Mouse (Mus musculus): Measurements from ENCODE around the gene Tm2d3. TPM values are rescaled to one million over a fixed set of nuclear protein-coding genes. Genes with fewer than 3 reads are reported as not detected.

Tm2d3 gene
- polyA plus RNA-seq (2015; fragmentation: Nextera tagmentation; extraction: Ambion mirVana), result 80.8 and 81.4 TPM in 2 replicates

GRCm38 (mm10) chr7:65690869-65691268 lies at the start of gene Tm2d3:
TSS of gene Tm2d3 (plus strand) at chr7:65691169.
- Histone ChIP-seq H3K9me3 (no peaks in the 10 kb centered on the region), H3K27ac (no peak within 1 kb of the TSS), H3K36me3 (replicated peaks) (peaks cover 7% of the 10 kb centered on the region; the same call in 1 of the 2 replicates), H3K9ac (no peak within 1 kb of the TSS), H3K4me2 (no peak within 1 kb of the TSS), H3K27me3 (replicated peaks) (no peaks in the 10 kb centered on the region), H3K4me1 (peaks cover 19% of the 10 kb centered on the region), H3K4me3 (no peak within 1 kb of the TSS)
- 92% methylated on average over 7 of the region's 7 CpGs for WGBS
- no peak for ATAC-seq (replicated peaks)

- Histone ChIP-seq H3K36me3 (replicated peaks) (no peaks in the 10 kb centered on the region), H3K4me3 (no peak overlapping the region), H3K4me2 (no peak overlapping the region), H3K27me3 (replicated peaks) (no peaks in the 10 kb centered on the region), H3K4me1 (peaks cover 11% of the 10 kb centered on the region; the same call in 1 of the 2 replicates), H3K9me3 (no peaks in the 10 kb centered on the region), H3K9ac (no peak overlapping the region), H3K27ac (no peak overlapping the region)
- WGBS, result 70% methylated on average over 6 of the region's 6 CpGs
- ATAC-seq (replicated peaks), result no peak
Measured at GRCm38 (mm10) chr7:65642371-65643304, 48.3 kb upstream of the Tm2d3 start.

GRCm38 (mm10) chr7:65643861-65644421 lies 47.0 kb upstream of the Tm2d3 start:
- 26% methylated on average over 6 of the region's 6 CpGs for WGBS
- peak overlapping the region; percentile 86 for H3K27ac ChIP-seq
- peak overlapping the region; percentile 72 for H3K4me2 ChIP-seq
- peaks cover 4% of the 10 kb centered on the region; the same call in 1 of the 2 replicates for H3K36me3 ChIP-seq (replicated peaks)
- no peaks in the 10 kb centered on the region for H3K27me3 ChIP-seq (replicated peaks)
- H3K4me1 ChIP-seq, result peaks cover 11% of the 10 kb centered on the region; the same call in 1 of the 2 replicates
- ATAC-seq (replicated peaks), result peak; percentile 10
- peak overlapping the region; percentile 34; the same call in 1 of the 2 replicates for H3K9ac ChIP-seq
- peak overlapping the region; percentile 60 for H3K4me3 ChIP-seq
- no peaks in the 10 kb centered on the region for H3K9me3 ChIP-seq

- H3K36me3 ChIP-seq (replicated peaks), result peaks cover 4% of the 10 kb centered on the region
- H3K4me1 ChIP-seq, result peaks cover 11% of the 10 kb centered on the region; the same call in 1 of the 2 replicates
- peak; percentile 97 for ATAC-seq (replicated peaks)
- peak within 1 kb of the TSS; percentile 76 for H3K9ac ChIP-seq
- H3K4me3 ChIP-seq, result peak within 1 kb of the TSS; percentile 60
- H3K27ac ChIP-seq, result peak within 1 kb of the TSS; percentile 86
- no peaks in the 10 kb centered on the region for H3K27me3 ChIP-seq (replicated peaks)
- WGBS, result under 1% methylated on average over 59 of the region's 64 CpGs
- no peaks in the 10 kb centered on the region for H3K9me3 ChIP-seq
- peak within 1 kb of the TSS; percentile 72 for H3K4me2 ChIP-seq
Measured at GRCm38 (mm10) chr7:65644643-65645351, 46.2 kb upstream of the Tm2d3 start, which contains the start of gene Tarsl2. TSS of gene Tarsl2 (plus strand) at chr7:65644898.

- no peaks in the 10 kb centered on the region for H3K9me3 ChIP-seq
- H3K27me3 ChIP-seq (replicated peaks), result no peaks in the 10 kb centered on the region
- H3K4me3 ChIP-seq, result no peak overlapping the region
- H3K4me1 ChIP-seq, result peaks cover 11% of the 10 kb centered on the region; the same call in 1 of the 2 replicates
- no peak overlapping the region for H3K4me2 ChIP-seq
- H3K27ac ChIP-seq, result no peak overlapping the region
- no peak for ATAC-seq (replicated peaks)
- WGBS, result 87% methylated on average over 8 of the region's 8 CpGs
- no peak overlapping the region for H3K9ac ChIP-seq
- H3K36me3 ChIP-seq (replicated peaks), result peaks cover 4% of the 10 kb centered on the region
Measured at GRCm38 (mm10) chr7:65645996-65646395, 45.0 kb upstream of the Tm2d3 start.

GRCm38 (mm10) chr7:65650662-65651061 lies 40.3 kb upstream of the Tm2d3 start:
- H3K4me1 ChIP-seq, result no peaks in the 10 kb centered on the region
- no peak for ATAC-seq (replicated peaks)
- no peaks in the 10 kb centered on the region for H3K9me3 ChIP-seq
- no peak overlapping the region for H3K9ac ChIP-seq
- 90% methylated on average over 4 of the region's 4 CpGs for WGBS
- H3K4me2 ChIP-seq, result no peak overlapping the region
- no peak overlapping the region for H3K4me3 ChIP-seq
- H3K27ac ChIP-seq, result no peak overlapping the region
- no peaks in the 10 kb centered on the region for H3K27me3 ChIP-seq (replicated peaks)
- peaks cover 8% of the 10 kb centered on the region for H3K36me3 ChIP-seq (replicated peaks)

- Histone ChIP-seq H3K4me3 (no peak overlapping the region), H3K9me3 (no peaks in the 10 kb centered on the region), H3K4me1 (no peaks in the 10 kb centered on the region), H3K27me3 (replicated peaks) (no peaks in the 10 kb centered on the region), H3K27ac (no peak overlapping the region), H3K4me2 (no peak overlapping the region), H3K36me3 (replicated peaks) (peaks cover 4% of the 10 kb centered on the region; the same call in 1 of the 2 replicates), H3K9ac (no peak overlapping the region)
- ATAC-seq (replicated peaks), result no peak
- WGBS, result 99% methylated on average over 2 of the region's 2 CpGs
Measured at GRCm38 (mm10) chr7:65657490-65658120, 33.4 kb upstream of the Tm2d3 start.

GRCm38 (mm10) chr7:65663225-65663790 lies 27.7 kb upstream of the Tm2d3 start:
- peaks cover 6% of the 10 kb centered on the region; the same call in 1 of the 2 replicates for H3K36me3 ChIP-seq (replicated peaks)
- ATAC-seq (replicated peaks), result no peak
- 88% methylated on average over 11 of the region's 11 CpGs for WGBS
- H3K4me3 ChIP-seq, result no peak overlapping the region
- H3K4me1 ChIP-seq, result no peaks in the 10 kb centered on the region
- H3K27me3 ChIP-seq (replicated peaks), result no peaks in the 10 kb centered on the region
- no peaks in the 10 kb centered on the region for H3K9me3 ChIP-seq
- H3K27ac ChIP-seq, result no peak overlapping the region
- no peak overlapping the region for H3K9ac ChIP-seq
- no peak overlapping the region for H3K4me2 ChIP-seq

GRCm38 (mm10) chr7:65663886-65664285 lies 27.1 kb upstream of the Tm2d3 start:
- Histone ChIP-seq H3K9ac (no peak overlapping the region), H3K4me2 (no peak overlapping the region), H3K36me3 (replicated peaks) (peaks cover 6% of the 10 kb centered on the region; the same call in 1 of the 2 replicates), H3K9me3 (no peaks in the 10 kb centered on the region), H3K4me1 (no peaks in the 10 kb centered on the region), H3K4me3 (no peak overlapping the region), H3K27ac (no peak overlapping the region), H3K27me3 (replicated peaks) (no peaks in the 10 kb centered on the region)
- WGBS, result 91% methylated on average over 14 of the region's 14 CpGs
- ATAC-seq (replicated peaks), result no peak

GRCm38 (mm10) chr7:65667491-65667890 lies 23.5 kb upstream of the Tm2d3 start:
- no peak overlapping the region for H3K27ac ChIP-seq
- no peaks in the 10 kb centered on the region for H3K4me1 ChIP-seq
- H3K4me2 ChIP-seq, result no peak overlapping the region
- no peak overlapping the region for H3K9ac ChIP-seq
- H3K4me3 ChIP-seq, result no peak overlapping the region
- no peak for ATAC-seq (replicated peaks)
- H3K36me3 ChIP-seq (replicated peaks), result peaks cover 6% of the 10 kb centered on the region; the same call in 1 of the 2 replicates
- 93% methylated on average over 6 of the region's 6 CpGs for WGBS
- H3K9me3 ChIP-seq, result no peaks in the 10 kb centered on the region
- H3K27me3 ChIP-seq (replicated peaks), result no peaks in the 10 kb centered on the region

- Histone ChIP-seq H3K27ac (no peak overlapping the region), H3K4me1 (no peaks in the 10 kb centered on the region), H3K36me3 (replicated peaks) (no peaks in the 10 kb centered on the region), H3K4me2 (no peak overlapping the region), H3K9me3 (no peaks in the 10 kb centered on the region), H3K4me3 (no peak overlapping the region), H3K27me3 (replicated peaks) (no peaks in the 10 kb centered on the region), H3K9ac (no peak overlapping the region)
- 72% methylated on average over 10 of the region's 10 CpGs for WGBS
- no peak for ATAC-seq (replicated peaks)
Measured at GRCm38 (mm10) chr7:65678050-65678449, 12.9 kb upstream of the Tm2d3 start.
